ENCODE assay signal across 10 mouse cellular contexts in genomic region chr13:48763701-48764245, GRCm38 (mm10).
"Had no signal": no experiment of that assay in that cellular context is flagged by ENCODE, and none has a peak within 500 bp of the region (broad histone marks: within the 10 kb centered on the region; RNA-seq: fewer than 3 reads in every experiment).

No protein-coding gene starts in this region.

- DNase-seq: kidney, adult 9 months; kidney, postnatal 36 days; liver; lung, adult 18-20 months; right cerebral cortex, postnatal 25 days; thymus, postnatal 36 days had no signal

- H3K9me3 ChIP-seq: limb, embryonic 12.5 days had no signal

- H3K4me2 ChIP-seq: limb, embryonic 12.5 days had no signal

- H3K27ac ChIP-seq: kidney, postnatal 0 days; layer of hippocampus, adult 2 months; limb, embryonic 12.5 days; liver, embryonic 14.5 days had no signal

- H3K4me3 ChIP-seq: layer of hippocampus, adult 2 months; limb, embryonic 12.5 days had no signal

- H3K9ac ChIP-seq: limb, embryonic 12.5 days; liver, embryonic 14.5 days had no signal

- H3K36me3 ChIP-seq: limb, embryonic 12.5 days had no signal
